Mouse (Mus musculus): ENCODE measurements around the gene Arl5c. TPM values are rescaled to one million over a fixed set of nuclear protein-coding genes. Genes with fewer than 3 reads are reported as not detected.

The Arl5c gene
- polyA plus RNA-seq, 1 experiment from 2014 or later, result 7.3 TPM

DNA sequence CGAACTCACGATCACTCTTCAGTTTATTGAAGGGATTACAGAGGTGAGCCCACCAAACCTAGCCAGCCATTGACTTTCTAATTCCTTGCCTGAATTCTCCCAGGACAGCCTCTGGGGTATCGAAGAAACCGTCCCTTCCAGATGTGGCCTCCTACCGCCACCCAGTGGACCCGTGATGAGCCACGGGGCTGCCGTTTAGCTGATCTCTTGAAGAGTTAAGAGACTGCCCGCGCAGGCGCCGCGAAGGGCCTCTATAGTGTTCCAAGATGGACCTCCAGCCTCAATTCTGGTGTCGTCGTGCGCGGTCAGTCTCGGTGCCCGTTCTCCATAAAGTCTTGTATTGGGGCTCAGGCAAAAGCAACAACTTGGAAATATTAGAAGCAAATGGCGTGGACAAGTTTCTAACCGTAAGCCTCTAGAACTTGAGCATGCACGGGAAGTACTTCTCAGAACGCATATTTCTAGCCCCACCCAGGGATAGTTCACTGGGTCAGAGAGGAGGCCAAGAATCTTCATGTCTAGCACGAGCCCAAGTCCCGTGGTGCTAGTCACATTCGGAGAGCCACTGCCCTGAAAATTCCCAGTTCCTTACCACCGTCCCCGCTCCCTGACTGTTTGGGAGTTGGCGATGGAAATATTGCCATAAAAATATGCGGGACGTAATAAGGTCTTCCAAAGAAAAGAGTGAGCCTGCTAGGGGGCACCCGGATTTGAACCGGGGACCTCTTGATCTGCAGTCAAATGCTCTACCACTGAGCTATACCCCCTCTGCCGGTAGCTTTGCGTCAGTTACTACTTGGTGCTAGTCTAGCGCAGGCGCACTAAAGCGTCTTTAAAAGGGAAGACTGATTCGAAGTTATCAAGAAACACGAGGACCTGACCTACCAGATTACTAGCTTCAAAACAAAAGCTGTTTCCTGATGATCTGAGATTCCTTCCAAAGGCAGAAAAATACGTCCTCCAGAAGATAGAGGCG lies 8.1 kb downstream of the Arl5c start:
- Histone ChIP-seq H3K9me3 (ENCODE audit: control insufficient read depth, low read length) (no peaks in the 10 kb centered on the region), H3K27ac (ENCODE audit: low read depth, low read length) (peak overlapping the region; percentile 91), H3K4me1 (ENCODE audit: control insufficient read depth, insufficient read depth, low read depth, low read length) (peaks cover 14% of the 10 kb centered on the region), H3K4me3 (ENCODE audit: low read length) (peak overlapping the region; percentile 91), H3K4me2 (ENCODE audit: low read length) (peak overlapping the region; percentile 77), H3K36me3 (ENCODE audit: control insufficient read depth, insufficient read depth, low read length) (no peaks in the 10 kb centered on the region), H3K27me3 (replicated peaks; ENCODE audit: control insufficient read depth, insufficient read depth, low read length) (peaks cover 18% of the 10 kb centered on the region), H3K9ac (ENCODE audit: low read depth, low read length) (peak overlapping the region; percentile 83)
- 1% methylated on average over 42 of the region's 42 CpGs for WGBS
- peak; percentile 82 for ATAC-seq

DNA sequence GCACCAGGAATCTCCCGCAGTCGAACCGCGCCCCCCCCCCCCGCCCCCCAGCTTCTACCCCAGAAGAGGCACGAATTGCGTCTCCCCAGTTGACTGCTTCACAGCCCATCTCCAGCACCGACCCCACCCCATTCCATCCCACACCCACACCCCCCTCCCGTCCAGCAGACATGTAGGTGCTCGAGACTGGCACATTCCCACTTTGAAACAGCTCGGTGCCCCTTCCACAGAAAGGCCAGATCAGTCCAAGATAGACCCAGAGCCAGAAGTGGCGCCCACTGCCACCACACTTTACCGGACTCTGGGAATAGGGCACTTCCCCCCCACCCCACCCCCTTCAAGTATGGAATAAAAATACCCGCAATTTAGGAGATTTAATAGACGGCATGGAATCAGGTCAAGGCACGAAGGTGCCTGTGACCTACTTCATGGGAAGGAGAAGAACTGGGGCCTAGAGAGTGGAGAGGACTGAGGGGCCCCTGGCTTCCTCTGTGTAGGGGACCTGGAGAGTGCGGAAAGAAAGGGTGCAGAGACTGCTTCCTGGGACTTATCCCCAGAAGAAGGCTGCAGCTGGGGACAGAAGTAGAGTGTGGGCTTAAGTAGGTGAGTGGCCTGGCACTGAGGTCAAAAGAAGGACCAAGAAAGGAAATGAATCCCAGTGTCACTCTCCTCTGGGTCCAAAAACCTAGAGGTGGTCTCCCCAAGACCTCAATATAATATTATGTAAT lies 9.1 kb downstream of the Arl5c start:
- Histone ChIP-seq H3K27me3 (replicated peaks; ENCODE audit: control insufficient read depth, insufficient read depth, low read length) (peaks cover 18% of the 10 kb centered on the region), H3K4me2 (ENCODE audit: low read length) (peak overlapping the region; percentile 88), H3K4me3 (ENCODE audit: low read length) (peak overlapping the region; percentile 91), H3K36me3 (ENCODE audit: control insufficient read depth, insufficient read depth, low read length) (no peaks in the 10 kb centered on the region), H3K27ac (ENCODE audit: low read depth, low read length) (no peak overlapping the region), H3K9me3 (ENCODE audit: control insufficient read depth, low read length) (no peaks in the 10 kb centered on the region), H3K4me1 (ENCODE audit: control insufficient read depth, insufficient read depth, low read depth, low read length) (peaks cover 14% of the 10 kb centered on the region), H3K9ac (ENCODE audit: low read depth, low read length) (peak overlapping the region; percentile 71; the same call in 1 of the 2 replicates)
- WGBS, result 30% methylated on average over 12 of the region's 17 CpGs
- ATAC-seq, result no peak

DNA sequence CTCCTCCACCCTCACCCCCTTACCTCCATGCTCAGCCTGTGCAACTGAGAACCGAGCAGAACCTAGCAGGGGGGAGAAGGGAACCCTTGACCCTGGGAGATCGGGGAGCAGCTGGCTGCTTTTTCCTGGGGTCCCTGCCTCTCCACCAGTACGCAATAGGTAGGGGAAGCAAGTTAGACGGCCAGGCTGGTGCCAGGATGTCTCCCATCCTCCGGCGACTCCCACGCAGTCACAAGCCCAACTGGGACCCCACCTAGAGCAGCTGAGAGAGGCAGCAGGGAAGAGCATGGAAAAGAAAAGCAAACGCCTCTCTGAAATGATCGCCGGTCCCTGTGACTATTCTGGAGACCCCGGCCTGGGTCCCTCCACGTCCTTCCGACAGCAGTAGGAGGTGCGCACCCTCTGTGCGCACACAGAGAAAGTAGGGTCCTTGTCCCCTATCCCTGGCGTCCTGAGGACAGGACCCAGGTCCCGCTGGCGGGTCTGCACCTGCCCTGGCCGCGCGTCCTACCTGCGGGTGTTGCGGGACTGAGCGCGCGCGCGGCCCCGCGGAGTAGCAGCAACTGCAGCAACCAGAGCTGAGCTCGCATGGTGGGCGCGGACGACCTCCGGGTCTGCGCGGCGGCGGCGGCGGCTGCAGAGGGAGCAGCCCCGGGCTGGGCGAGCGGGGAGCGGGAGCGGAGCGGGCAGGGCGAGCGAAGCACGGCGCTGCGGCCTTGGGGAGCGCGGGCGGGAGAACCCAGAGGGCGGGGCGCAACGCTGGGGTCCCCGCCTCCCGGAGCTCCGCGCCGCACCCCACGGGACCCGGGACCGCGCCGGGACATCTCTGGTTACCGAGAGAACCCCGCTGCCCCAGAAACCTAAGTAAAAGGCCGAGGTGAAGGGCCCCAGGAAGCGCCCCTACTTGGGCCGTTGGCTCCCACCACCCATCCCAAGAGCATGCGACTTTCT lies 10.0 kb downstream of the Arl5c start, which contains the start of gene Plxdc1:
Gene Plxdc1, minus strand, starts transcription at position 718 of the 951 bp plus-strand sequence.
- Histone ChIP-seq H3K36me3 (ENCODE audit: control insufficient read depth, insufficient read depth, low read length) (no peaks in the 10 kb centered on the region), H3K9me3 (ENCODE audit: control insufficient read depth, low read length) (no peaks in the 10 kb centered on the region), H3K27me3 (replicated peaks; ENCODE audit: control insufficient read depth, insufficient read depth, low read length) (peaks cover 18% of the 10 kb centered on the region), H3K9ac (ENCODE audit: low read depth, low read length) (peak within 1 kb of the TSS; percentile 71), H3K4me3 (ENCODE audit: low read length) (peak within 1 kb of the TSS; percentile 91), H3K27ac (ENCODE audit: low read depth, low read length) (no peak within 1 kb of the TSS), H3K4me1 (ENCODE audit: control insufficient read depth, insufficient read depth, low read depth, low read length) (peaks cover 14% of the 10 kb centered on the region), H3K4me2 (ENCODE audit: low read length) (peak within 1 kb of the TSS; percentile 88)
- 3% methylated on average over 48 of the region's 74 CpGs for WGBS
- no peak for ATAC-seq

DNA sequence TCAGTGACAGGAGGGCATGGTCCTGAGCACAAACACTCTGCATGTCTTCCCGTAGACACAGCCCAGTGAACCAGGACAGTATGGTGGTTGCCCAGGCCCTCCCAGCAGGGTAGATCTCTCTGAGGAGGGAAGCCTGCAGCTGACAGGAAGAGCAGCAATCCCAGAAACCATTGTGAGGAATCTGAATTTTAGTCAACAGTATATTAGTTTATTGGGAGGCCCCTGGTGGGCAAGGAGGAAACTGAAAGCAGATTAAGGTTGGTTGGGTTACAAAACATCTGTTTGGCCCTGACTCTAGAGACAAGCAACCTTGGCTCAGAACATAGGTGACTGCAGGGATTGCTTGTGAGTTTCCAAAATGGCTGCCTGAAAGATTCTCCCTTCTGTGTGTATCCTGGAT lies 12.0 kb downstream of the Arl5c start:
- Histone ChIP-seq H3K4me2 (ENCODE audit: low read length) (no peak overlapping the region), H3K36me3 (ENCODE audit: control insufficient read depth, insufficient read depth, low read length) (no peaks in the 10 kb centered on the region), H3K4me1 (ENCODE audit: control insufficient read depth, insufficient read depth, low read depth, low read length) (peaks cover 9% of the 10 kb centered on the region; the same call in 1 of the 2 replicates), H3K27me3 (replicated peaks; ENCODE audit: control insufficient read depth, insufficient read depth, low read length) (peaks cover 18% of the 10 kb centered on the region), H3K9me3 (ENCODE audit: control insufficient read depth, low read length) (no peaks in the 10 kb centered on the region), H3K9ac (ENCODE audit: low read depth, low read length) (no peak overlapping the region), H3K4me3 (ENCODE audit: low read length) (no peak overlapping the region), H3K27ac (ENCODE audit: low read depth, low read length) (no peak overlapping the region)
- no peak for ATAC-seq
- 59% methylated on average over 1 of the region's 1 CpGs for WGBS

DNA sequence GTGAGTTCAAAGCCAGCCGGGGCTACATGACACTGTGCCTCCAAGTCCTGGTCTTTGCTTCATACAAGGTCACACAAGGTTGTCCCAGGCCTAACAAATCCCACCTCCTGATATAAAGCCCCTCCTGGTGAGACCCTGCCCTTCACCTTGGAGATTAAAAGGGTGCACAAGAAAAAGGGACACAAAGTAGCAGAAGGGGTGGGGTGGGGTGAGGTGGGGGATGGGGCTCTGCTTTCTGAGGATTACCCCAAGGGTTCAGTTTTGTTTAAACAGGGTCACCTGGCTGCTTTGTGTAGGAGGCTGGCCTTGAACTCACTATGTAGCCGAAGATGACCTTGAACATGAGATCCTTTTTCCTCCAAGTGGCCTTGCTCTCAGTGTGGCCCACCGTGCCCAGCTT lies 12.5 kb downstream of the Arl5c start:
- no peak overlapping the region for H3K27ac ChIP-seq (ENCODE audit: low read depth, low read length)
- H3K4me3 ChIP-seq (ENCODE audit: low read length), result no peak overlapping the region
- no peak for ATAC-seq
- peaks cover 9% of the 10 kb centered on the region; the same call in 1 of the 2 replicates for H3K4me1 ChIP-seq (ENCODE audit: control insufficient read depth, insufficient read depth, low read depth, low read length)
- 93% methylated on average over 3 of the region's 3 CpGs for WGBS
- H3K36me3 ChIP-seq (ENCODE audit: control insufficient read depth, insufficient read depth, low read length), result no peaks in the 10 kb centered on the region
- no peaks in the 10 kb centered on the region for H3K9me3 ChIP-seq (ENCODE audit: control insufficient read depth, low read length)
- H3K27me3 ChIP-seq (replicated peaks; ENCODE audit: control insufficient read depth, insufficient read depth, low read length), result peaks cover 18% of the 10 kb centered on the region
- no peak overlapping the region for H3K4me2 ChIP-seq (ENCODE audit: low read length)
- no peak overlapping the region for H3K9ac ChIP-seq (ENCODE audit: low read depth, low read length)

- H3K27ac ChIP-seq (ENCODE audit: low read depth, low read length), result no peak overlapping the region
- H3K9me3 ChIP-seq (ENCODE audit: control insufficient read depth, low read length), result no peaks in the 10 kb centered on the region
- no peaks in the 10 kb centered on the region for H3K36me3 ChIP-seq (ENCODE audit: control insufficient read depth, insufficient read depth, low read length)
- 89% methylated on average over 9 of the region's 9 CpGs for WGBS
- no peak overlapping the region for H3K4me2 ChIP-seq (ENCODE audit: low read length)
- H3K4me1 ChIP-seq (ENCODE audit: control insufficient read depth, insufficient read depth, low read depth, low read length), result peaks cover 9% of the 10 kb centered on the region; the same call in 1 of the 2 replicates
- no peak for ATAC-seq
- H3K9ac ChIP-seq (ENCODE audit: low read depth, low read length), result no peak overlapping the region
- no peak overlapping the region for H3K4me3 ChIP-seq (ENCODE audit: low read length)
- peaks cover 18% of the 10 kb centered on the region for H3K27me3 ChIP-seq (replicated peaks; ENCODE audit: control insufficient read depth, insufficient read depth, low read length)
These were observed 13.3 kb downstream of the Arl5c start for GRCm38 (mm10) chr11:97982721-97983120.

- Histone ChIP-seq H3K4me2 (ENCODE audit: low read length) (no peak overlapping the region), H3K9ac (ENCODE audit: low read depth, low read length) (no peak overlapping the region), H3K4me1 (ENCODE audit: control insufficient read depth, insufficient read depth, low read depth, low read length) (peaks cover 3% of the 10 kb centered on the region; the same call in 1 of the 2 replicates), H3K27me3 (replicated peaks; ENCODE audit: control insufficient read depth, insufficient read depth, low read length) (peaks cover 9% of the 10 kb centered on the region), H3K27ac (ENCODE audit: low read depth, low read length) (no peak overlapping the region), H3K36me3 (ENCODE audit: control insufficient read depth, insufficient read depth, low read length) (no peaks in the 10 kb centered on the region), H3K4me3 (ENCODE audit: low read length) (no peak overlapping the region), H3K9me3 (ENCODE audit: control insufficient read depth, low read length) (no peaks in the 10 kb centered on the region)
- ATAC-seq, result peak; percentile 61
- 58% methylated on average over 9 of the region's 9 CpGs for WGBS
These were observed 15.4 kb downstream of the Arl5c start for GRCm38 (mm10) chr11:97980531-97980966.

DNA sequence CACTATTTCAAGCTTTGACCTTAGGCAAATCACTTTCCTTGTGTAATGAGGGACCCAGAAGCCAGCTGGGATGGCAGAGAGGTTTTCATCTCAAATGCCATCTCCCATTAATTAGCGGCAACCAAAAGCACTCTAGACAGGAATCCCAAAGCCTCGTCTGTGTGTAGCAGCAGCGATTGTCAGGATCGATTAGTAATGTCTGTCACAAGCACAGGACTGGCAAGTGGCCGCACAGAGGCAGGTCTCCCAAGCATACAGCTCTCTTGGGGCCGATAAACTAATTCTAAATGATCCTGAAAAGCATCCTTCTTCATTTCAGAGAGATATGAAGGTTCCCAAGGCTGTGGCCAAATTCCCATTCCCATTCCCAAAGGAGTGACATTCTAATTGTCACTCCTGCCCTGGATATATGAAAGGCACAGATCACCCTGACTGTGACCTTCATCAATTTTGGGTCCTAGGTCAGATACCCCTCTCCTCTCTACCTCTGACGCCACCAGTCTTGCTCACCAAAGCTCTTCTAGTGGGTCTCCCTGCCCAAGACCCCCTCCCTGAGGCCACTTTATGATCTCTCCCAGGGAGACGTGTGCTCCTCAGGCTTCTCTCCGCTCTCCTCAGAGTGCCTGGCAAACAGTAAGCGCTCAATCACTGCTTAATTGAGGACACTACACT lies 16.0 kb downstream of the Arl5c start:
- WGBS, result 53% methylated on average over 10 of the region's 10 CpGs
- Histone ChIP-seq H3K36me3 (ENCODE audit: control insufficient read depth, insufficient read depth, low read length) (no peaks in the 10 kb centered on the region), H3K27ac (ENCODE audit: low read depth, low read length) (no peak overlapping the region), H3K9me3 (ENCODE audit: control insufficient read depth, low read length) (no peaks in the 10 kb centered on the region), H3K27me3 (replicated peaks; ENCODE audit: control insufficient read depth, insufficient read depth, low read length) (peaks cover 5% of the 10 kb centered on the region; the same call in 1 of the 2 replicates), H3K4me1 (ENCODE audit: control insufficient read depth, insufficient read depth, low read depth, low read length) (peaks cover 3% of the 10 kb centered on the region; the same call in 1 of the 2 replicates), H3K9ac (ENCODE audit: low read depth, low read length) (no peak overlapping the region), H3K4me2 (ENCODE audit: low read length) (no peak overlapping the region), H3K4me3 (ENCODE audit: low read length) (no peak overlapping the region)
- ATAC-seq, result no peak

All from hindbrain, embryonic 16.5 days (tissue).